Mouse (Mus musculus) megakaryocyte, embryonic 14.5 days (primary cell): ENCODE data around the gene Wdr48.

Experiments
- FLI1 ChIP-seq: IDR thresholded peaks from 2 replicates; pipeline ENCODE4 v1.6.1; 2012; ENCODE audit warnings: low read length, inconsistent platforms, mixed read lengths
- GATA1 ChIP-seq: IDR thresholded peaks from 3 replicates; pipeline ENCODE4 v1.6.1; 2012; ENCODE audit warnings: mixed read lengths, low read length, inconsistent platforms, borderline replicate concordance

- TF ChIP-seq GATA1 = no peak
- no peak for TF ChIP-seq FLI1
Observed at GRCm38 (mm10) chr9:119966221-119966910, 71.7 kb downstream of the Wdr48 start.
